Mouse (Mus musculus): Measurements from ENCODE around the gene Ctsf.
A peak's percentile ranks its signal among the peaks of the same experiment; 100 is the strongest.

- no peak for TF ChIP-seq CTCF (conservative IDR thresholded peaks at IDR 0.05; ENCODE audit: low read length)
- TF ChIP-seq NANOG (IDR thresholded peaks at IDR 0.05; ENCODE audit: borderline replicate concordance, low read length), result peak; percentile 71
- TF ChIP-seq POU5F1 (IDR thresholded peaks at IDR 0.05; ENCODE audit: borderline replicate concordance, low read length), result peak; percentile 51; the same call in 1 of the 2 replicates
Observed at GRCm38 (mm10) chr19:4849800-4850199, 5.1 kb upstream of the Ctsf start.
